Mouse (Mus musculus): ENCODE measurements around the gene Cabp4.

The Cabp4 gene

DNA sequence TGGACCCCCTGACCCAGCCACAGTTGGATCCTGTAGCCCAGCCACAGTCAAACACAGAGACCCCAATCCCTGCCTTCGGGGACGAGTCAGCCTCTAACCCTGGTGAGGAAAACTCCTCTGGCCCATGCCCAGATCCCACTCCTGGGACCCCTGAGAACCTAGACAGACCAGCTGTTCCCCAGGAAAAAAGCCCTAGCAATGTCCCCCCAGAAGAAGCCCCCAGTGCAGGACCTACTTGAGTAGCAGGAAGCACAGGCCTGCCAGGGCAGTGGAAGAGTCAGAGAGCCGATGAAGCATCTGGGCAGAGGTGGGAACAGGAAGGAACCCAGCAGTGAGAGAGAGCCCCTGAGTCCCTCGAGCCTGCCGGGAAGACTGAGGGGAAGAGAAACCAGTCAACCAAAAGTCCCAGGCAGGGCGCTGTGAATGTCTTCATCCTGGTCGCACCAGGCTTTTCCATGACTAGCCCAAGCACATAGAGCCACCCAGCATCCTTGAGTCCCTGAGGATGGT lies at the start of gene Cabp4:
Gene Cabp4, minus strand, starts transcription at position 275 of the 510 bp plus-strand sequence.
- DNase-seq (ENCODE audit: low read depth, low spot score) = no peak

DNA sequence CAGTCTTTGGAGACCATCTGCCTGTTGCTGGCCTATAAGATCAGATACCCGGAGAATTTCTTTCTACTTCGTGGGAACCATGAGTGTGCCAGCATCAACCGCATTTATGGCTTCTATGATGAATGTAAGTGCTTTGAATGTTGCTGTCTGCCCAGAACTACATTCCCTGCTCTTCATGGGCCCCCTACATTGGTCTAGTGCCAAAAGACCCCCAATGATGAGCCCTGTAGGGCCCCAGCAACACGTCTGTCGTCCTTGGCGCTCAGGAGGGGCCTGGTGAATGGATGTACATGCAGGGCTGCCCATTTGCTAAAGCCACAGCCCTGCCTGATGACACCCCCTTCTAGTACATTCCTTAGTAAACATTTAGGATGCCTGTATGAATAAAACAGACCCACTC lies 49.3 kb upstream of the Cabp4 start:
- DNase-seq (ENCODE audit: low read depth, low spot score) = no peak

DNA sequence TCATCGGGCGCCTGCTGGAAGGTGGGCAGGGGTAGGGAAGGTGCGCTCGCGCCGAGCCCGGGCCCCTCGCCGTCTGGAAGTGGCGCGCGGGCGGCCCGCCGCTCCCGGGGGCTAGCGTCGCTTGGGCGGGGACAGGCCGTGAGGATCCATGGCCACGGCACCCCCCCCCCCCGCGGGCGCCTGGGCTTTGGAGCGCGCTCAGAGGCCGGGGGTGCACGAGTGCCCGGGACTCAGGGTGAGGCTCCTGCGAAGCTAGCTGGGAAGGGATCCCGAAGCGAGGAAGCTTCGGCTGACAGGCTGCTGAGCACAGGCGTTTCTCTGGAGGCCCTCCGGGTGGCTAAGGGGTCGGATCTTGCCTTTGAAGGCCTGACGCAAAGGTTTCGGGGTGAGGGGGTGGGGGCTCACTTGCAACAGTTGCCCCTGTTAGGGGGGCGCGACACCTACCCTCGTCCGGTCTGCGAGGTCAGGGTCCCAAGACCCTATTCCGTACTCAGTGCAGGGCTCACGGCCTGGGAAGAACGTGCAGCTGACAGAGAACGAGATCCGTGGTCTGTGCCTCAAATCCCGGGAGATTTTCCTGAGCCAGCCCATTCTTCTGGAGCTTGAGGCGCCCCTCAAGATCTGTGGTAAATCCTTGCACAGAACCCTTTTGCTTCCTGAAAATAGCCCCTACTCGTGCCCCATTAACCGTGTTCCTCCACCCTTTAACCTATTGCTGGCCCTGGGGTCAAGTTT lies 48.6 kb upstream of the Cabp4 start:
- DNase-seq (ENCODE audit: low read depth, low spot score) = no peak

DNA sequence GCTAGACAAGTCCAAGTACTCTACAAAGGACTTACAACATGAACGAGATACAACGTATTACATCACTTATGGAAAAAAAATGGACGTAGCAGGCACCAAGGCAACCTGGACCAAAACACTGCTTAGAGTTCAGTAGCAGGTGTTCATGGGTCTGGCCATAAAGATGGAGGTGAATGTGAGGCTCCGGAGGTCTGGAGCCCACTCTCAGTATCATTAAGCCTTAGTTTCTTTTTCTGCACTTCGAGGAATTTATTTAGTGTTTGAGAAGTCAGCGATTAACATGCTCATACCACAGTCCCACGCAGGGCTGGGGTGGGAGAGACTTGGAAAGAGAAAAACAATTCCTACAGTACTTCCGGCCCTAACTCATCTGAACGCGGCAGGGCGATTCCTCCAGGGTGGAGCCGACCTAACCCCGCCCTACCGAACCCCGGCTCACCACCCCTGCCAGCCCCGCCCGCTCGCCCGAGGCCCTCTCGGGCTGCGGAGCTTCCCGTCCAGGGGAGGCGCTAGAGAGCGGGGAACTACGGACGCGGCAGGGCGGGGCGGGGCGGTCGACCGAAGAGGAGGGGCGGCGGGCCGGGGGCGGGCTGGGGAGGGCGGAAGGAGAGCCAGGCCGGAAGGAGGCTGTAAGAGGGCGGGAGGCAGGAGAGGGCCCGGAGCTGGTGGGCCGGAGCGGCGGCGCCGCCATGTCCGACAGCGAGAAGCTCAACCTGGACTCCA lies 47.9 kb upstream of the Cabp4 start, which contains the start of gene Ppp1ca:
Gene Ppp1ca, plus strand, starts transcription at position 538 of the 723 bp plus-strand sequence.
- peak; percentile 96 for DNase-seq (ENCODE audit: low read depth, low spot score)

DNA sequence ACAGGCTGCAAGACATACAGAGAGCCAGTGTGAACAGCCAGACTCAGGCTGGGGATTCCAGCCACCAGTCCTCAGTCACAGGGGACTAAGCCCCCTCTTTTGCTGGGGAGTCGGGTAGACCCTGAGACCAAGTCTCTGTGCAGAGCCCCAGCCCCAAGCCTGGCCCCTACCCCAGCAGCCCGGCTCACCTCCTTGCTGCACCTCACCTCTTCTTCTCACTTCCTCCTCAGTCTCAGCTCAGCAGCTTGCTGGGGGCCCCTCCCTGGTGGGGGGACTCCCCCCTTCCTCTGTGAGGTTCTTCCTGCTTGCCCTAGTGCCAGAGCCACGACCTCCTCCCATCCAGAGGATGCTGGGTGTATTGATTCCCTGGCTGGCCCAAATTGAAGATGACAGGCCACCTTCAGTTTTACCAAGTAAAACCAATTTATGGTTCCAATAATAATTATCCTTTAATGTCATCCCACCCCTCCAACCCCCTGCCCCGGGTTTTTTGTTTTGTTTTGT lies 47.0 kb upstream of the Cabp4 start, which contains the start of gene Tbc1d10c:
Gene Tbc1d10c, minus strand, starts transcription at position 454 of the 504 bp plus-strand sequence.
- no peak for DNase-seq (ENCODE audit: low read depth, low spot score)

DNA sequence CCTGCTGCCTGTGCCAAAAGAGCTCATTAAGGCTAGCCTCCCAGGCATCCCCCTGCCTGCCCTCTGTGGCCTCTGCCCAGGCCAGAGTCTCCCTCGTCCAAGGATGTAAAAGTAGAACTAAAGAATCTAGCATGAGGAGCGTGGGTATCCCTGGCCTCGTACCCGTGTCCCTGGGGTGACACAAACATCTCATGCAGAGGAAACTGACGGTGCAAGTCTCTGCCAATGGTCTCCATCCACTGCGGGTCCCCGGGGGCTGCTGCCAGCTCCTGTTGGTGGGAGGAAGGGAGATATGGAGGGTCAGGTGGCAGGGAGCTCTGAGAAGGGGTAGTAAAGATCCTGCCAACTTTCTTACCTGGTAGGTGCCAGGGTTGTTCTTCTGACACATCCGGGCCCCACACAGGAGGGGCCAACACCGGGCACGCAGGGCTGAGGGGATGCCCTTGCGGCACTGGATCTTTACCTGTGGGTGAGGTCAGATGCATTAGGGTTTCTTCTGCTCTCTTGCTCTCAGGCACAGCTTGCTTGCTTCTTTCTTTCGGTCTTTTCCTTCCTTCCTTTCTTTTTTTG lies 45.3 kb upstream of the Cabp4 start:
- DNase-seq (ENCODE audit: low read depth, low spot score) = no peak

DNA sequence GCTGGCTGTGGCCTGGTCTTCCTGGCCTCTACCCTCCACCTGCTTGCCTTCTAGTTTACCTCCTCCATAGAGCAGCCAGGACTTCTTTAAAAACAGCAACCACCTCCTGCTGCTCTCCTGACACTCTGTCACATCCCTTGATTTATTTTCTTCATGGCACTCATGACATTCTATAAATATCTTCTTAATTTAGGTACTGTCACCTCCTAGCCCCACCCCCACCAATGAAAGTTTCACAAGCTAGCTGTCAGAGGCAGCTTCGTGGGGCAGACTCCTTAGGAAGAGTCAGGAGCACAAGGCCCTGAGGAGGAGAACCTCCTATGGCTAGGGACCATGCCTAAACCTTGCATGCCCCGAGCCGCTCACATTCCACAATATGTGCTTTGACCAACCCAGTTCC lies 43.5 kb upstream of the Cabp4 start:
- no peak for DNase-seq (ENCODE audit: low read depth, low spot score)

DNA sequence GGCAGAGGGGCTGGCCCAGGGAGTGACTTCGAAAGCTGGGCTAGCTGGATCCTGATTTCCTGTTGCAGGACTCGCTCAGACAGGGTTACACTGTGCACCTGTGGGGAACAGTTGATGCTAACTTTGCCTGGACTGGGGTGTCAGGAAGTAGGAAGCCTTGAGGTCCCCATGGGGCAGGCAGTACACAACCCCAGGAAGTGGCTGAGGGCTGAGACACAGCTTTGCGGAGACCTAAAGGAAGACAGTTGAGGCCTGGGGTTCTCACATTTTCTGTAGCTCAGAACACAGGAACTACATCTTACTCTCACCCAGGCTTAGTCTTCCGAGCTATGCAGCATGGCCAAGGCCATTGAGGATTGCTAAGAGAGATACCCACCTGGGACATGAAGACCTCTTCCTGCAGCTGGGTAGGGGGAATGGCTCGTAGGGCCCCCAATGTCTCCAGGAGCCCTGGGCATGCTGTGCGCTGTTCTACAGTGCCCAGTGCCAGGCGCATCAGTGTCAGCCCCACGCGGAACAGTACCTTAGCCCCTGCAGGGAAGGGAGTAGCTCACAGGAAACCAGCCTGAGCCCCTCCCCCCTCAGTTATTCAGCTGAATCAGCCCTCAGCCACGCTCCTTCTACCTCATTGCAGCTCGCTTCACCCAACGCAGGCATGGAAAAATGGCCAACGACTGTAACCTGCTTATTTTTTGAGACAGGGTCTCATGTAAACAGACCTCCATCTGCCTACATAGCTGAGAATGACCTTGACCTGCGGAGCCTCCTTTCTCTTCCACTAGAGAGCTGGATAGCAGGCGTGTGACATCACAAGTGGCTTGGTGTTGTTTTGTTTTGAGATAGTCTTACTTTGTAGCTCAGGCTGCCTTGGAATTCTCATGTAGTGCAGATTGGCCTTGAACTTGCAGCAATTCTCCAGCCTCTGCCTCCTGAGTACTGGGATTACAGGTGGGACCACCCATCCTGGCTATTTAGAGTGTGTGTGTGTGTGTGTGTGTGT lies 41.4 kb upstream of the Cabp4 start:
- no peak for DNase-seq (ENCODE audit: low read depth, low spot score)

DNA sequence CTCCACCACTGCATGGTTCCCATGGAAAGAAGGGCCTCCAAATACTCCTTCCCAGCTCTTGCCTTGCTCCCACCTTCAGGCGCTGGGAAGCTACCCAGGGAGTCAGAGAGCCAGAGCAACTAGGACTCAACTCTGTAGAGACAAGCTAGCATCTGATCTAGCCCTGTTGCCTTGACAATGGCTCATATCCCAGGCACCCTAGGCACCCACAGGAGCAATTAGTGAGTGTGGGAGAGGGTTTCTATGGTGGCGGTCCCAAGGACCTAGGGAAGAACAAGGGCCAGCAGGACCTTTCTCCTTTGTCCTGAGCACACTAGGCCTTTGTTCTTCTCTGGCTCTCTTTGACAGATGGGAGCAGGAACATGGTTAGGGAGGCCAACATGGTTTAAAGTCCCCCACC lies 39.9 kb upstream of the Cabp4 start:
- no peak for DNase-seq (ENCODE audit: low read depth, low spot score)

DNA sequence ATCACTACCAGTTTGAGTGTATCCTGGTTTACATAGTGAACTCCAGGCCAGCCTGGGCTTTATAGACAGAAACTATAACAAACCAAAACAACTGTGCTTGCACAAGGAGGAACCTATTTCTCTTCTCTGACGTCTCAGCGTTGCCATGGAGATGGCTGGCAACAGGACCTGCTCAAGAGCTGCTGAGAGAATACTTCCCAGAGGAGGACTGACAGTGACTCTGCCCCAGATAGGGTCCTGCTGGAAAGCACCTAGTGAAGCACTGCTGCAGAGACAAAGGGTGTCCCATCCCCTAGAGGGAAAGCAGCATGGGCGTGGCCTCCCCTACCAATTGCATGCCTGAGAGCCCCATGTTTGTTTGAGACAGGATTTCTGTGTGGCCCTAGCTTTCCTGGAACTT lies 38.1 kb upstream of the Cabp4 start:
- DNase-seq (ENCODE audit: low read depth, low spot score) = no peak

DNA sequence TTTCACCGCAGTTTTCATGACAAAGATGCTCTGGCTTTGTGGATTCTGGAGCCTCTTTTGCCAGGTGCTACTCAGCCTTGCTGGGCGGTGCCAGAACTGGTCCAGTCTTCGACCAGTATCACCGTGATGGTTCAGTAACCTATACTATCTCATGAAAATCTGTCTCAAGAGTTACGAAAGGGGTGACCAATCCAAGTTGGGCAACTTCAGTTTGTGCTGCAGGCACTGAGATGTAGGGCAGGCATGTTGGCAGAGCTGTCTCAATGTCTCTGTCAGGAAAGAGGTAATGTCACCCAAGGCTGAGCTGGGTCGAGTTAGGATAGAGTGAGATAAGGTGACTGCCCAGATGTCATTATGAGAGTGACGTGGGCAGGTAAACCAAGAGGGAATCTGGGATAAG lies 36.6 kb upstream of the Cabp4 start:
- no peak for DNase-seq (ENCODE audit: low read depth, low spot score)

DNA sequence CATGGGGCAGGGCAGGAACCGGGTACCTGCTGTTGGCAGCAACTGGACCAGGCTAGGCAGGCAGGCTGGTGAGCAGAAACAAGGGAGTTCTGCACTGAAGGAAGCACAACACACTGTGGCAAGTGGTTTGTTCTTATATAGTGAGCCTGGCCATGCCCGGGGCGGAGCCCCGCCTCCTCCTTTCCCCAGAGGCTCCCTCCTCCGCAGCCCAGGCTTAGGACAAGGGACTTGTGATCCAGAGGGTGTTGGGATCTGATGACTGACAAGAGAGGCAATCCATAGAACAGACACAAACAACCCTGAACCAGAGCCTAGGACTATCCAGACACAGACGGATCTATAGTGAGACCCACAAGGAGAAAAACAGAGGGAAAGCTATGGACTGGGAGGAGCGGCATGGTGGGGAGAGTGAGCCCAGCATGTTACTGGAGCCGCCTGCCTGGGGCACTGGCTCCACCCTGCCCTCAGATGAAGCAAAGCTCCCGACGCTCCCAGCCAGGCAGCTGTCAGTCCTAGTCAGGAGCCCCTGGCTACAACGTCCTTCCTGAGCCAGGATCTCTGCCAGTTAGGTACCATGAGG lies 31.6 kb upstream of the Cabp4 start, which contains the start of gene Carns1:
Gene Carns1, minus strand, starts transcription at position 112 of the 580 bp plus-strand sequence.
- peak; percentile 38 for DNase-seq (ENCODE audit: low read depth, low spot score)

DNA sequence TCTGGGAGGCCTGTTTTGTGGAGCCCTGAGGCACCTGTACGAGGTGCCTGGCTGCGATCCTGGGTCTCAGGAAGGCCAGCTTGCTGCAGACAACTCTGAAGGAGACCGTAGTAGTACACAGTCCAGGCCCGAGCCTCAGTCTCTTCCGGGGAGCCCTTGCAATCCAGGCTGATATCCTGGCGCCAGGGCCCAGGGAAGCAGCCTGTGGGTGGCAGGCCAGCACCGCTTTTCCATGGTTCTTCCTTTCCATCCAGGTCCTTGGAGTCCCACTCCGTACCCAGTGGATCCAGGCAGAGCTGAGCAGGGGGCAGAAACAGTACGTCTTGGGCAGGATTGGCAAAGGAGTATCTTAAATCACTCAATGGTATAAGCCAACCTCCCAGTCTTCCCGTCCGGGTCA lies 29.1 kb upstream of the Cabp4 start:
- DNase-seq (ENCODE audit: low read depth, low spot score) = no peak

DNA sequence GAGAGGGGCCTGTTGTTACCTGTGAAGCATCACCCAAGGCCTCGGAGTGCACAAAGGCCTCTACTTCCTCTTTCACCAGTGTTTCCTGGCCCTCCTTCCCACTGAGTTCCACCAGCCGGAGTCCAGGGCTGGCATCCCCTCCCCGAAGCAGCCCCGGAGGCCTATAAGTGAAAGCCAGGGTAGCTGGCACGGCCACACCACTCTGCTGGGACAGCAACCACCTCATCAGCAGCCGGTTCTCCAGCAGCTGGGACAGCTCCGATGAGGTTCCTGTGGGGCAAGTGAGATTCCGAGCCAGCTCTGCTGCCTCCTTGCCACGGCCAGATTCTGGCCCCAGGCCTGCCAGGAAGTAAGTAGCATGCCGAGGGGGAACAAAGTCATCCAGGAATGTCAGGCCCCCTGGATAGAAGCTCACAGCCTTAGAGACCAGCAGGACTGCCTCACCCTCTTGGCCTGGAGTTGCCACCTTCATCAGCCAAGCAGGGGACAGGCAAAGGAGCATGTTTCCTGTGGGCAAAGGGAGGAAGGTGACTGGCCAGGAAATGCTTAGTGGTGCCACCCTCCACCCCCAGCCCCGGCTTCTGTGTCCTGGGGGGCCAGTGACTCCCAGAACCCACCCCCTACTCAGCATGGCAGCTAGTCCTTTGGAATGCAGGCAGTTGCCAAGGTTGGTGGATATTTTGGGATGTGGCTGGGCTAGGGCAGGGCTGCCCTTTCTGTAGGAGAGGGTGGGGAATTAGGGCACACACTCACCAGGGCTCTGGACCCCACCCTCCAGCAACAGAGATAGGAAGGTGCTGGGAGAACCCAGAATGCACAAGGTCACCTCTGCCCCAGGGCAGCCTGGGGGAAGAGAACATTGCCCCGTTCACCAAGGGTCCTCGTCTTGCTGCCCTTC lies 27.8 kb upstream of the Cabp4 start:
- DNase-seq (ENCODE audit: low read depth, low spot score) = no peak

DNA sequence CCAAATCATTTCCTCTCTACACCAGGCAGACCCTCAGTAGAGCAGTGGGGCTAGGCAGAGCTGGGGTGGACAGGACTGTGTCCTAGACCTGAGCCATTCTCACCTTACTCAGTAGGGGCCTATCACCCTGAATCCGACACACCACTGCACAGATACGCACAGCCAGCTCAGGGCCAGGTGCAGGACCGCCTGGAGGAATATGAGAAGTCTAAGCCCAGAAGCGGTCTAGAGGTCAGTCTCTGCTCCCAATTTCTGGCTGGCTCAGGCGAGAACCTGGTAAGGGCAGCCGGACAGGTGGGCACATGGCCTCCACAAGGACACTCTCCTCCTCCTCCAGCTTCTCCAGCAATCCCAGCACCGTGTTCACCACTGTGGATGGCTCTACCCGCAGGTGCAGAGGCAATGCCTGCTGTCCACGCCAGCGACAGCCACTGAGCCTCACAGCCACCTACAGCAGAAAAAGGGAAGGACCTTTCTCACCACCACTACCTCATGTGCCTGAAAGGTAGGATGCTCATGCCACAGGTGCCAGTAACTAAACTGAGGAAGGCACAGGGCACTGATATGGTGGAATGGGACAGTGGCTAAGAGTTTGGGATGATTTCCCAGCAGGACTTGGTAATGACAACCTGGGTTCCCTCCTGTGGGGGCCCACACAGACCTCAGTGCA lies 27.0 kb upstream of the Cabp4 start:
- DNase-seq (ENCODE audit: low read depth, low spot score) = no peak

DNA sequence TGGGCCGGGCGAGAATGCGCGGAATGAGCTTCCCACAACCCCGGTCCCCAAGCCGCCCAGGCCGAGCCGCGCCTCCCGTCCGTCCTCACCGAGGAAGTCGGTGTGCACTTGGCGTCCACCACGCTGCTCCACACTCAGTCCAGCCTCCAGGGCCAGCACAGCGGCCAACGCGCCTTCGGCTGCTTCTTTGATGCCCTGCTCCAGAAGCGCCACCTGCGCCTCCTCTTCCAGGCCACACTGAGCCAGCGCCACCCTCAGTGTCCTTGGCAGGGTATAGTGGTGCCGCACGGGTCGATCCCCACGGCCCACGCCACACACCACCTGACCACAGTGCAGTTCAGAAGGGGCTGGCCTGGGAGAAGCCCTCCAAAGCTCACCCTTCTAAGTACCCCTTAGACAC lies 26.0 kb upstream of the Cabp4 start:
- no peak for DNase-seq (ENCODE audit: low read depth, low spot score)

DNA sequence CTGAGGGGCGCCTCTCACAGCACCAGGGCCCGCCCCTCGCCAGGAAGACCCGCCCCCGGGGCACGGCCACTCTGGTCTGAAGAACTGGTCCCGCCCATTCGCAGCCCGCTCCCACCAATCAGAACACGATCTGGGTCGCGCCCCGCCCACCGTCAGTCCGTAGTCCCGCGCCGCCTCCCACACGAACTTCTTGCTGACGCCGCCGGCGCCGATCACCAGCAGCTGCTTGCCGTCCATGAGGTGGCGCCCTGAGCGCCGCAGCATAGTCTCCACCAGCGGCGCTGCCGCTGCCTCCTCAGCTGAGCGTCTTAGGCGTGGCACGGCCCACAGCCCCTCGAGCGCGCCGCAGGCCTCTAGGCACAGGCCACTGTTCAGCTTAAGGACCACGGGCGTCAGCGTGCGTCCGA lies 25.5 kb upstream of the Cabp4 start:
- DNase-seq (ENCODE audit: low read depth, low spot score) = peak; percentile 94

DNA sequence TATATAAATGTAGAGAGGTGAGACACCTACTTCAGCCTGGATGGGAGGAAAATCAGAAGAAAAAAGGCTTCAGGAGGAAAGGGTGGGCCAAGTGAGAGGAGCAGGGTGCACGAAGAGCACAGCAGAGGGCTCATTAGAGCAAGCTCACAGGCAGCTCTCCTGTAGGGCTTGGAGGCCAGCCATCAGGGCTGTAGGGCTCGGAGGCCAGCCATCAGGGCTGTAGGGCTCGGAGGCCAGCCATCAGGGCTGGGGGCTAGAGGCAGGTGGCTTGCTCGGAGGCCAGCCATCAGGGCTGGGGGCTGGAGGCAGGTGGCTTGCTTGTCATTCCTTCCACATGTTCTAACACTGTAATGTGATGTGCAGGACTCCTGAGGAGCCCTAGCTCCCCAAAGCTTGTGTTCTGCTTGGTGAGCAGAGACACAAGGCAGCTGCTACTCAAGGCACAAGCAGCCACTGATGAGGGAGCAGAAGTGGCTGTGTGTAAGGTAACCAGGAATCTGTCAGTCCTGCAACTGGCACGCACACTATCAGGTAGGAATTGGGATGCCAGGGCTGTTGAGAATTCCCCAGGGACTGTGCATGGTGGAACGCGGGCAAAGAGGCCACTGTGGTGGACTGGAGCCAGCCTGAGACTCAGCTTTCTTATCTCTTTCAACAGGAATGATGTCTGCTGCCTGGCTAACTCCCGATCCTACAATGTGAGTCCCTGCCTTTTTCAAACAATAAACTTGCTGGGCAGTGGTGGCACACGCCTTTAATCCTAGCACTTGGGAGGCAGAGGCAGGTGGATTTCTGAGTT lies 23.0 kb upstream of the Cabp4 start:
- no peak for DNase-seq (ENCODE audit: low read depth, low spot score)
